Comparison of ENCODE assay signal across 8 mouse cellular contexts in the genomic region with DNA sequence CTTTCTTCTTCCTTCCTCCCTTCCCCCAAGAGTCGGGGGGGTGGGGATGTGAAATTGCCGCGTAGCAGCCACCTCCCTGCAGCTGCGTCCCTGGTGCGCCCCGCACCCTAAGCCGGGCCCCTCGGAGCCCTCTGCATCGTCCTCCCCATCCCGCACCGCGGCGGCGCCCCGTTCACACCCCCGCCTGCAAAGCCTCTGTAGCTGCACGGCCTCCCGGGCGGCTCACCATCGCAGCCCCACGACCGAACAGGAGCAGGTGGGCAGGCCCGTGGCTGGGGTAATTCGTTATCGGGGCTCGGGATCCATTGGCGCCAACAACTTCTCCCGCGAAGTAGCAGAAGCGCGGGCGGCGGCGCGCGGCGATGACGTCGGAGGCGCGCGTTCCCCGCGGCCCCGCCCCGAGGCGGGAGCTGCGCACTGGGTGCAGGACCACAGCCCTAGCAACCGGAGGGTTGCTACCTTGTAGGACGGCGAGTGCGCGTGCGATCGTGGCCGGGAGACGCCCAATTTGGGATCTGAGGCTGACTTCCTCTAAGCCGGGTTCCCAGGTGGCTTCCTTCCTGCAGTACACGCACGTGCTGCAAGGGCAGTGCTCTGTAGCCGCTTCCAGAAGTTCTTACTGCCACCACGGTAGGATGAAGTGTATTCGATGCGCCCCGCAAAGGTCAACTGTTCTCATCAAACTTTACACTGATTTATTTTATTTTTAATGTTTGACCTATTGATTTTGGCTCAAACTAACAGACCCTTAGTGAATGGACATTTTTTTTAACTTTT. TPM values are rescaled to one million over a fixed set of nuclear protein-coding genes. Genes with fewer than 3 reads are reported as not detected.
DNase-seq lines count a peak whose midpoint lies in the region; ATAC-seq lines count a peak whose summit lies in the region.

TSS of gene Rfc1 (minus strand) at position 373 of the 777 bp plus-strand sequence.

- intact Hi-C loops in gastrocnemius, postnatal 14 days (cut with DNase I; ENCODE audit: low total_unique reads) = no loop called here
- intact Hi-C loops in left cerebral cortex, postnatal 10 days (cut with DNase I) = loop anchor here (2.0 kb wide), 1 partner anchor 55 kb away; the partner anchor contains the start of genes Lias and Rpl9

- ATAC-seq in inflammation-experienced regulatory T-cells, adult 6 months = peak; percentile 95
- peak; percentile 95 for ATAC-seq in megakaryocyte-erythroid progenitor cell, adult 5-6 weeks (replicated peaks; ENCODE audit: low FRiP score, low TSS enrichment, poor library complexity, severe bottlenecking)

- DNase-seq in adrenal gland, adult (ENCODE audit: inconsistent age in 2 of 2, low spot score in 1 of 2) = peak; percentile 91 to 96
- DNase-seq in embryo, embryonic 10.5 days (ENCODE audit: low spot score) = peak; percentile 94
- peak; percentile 81 for DNase-seq in gastrocnemius, postnatal 14 days
- DNase-seq in left cerebral cortex, postnatal 10 days (ENCODE audit: extremely low spot score in 1 of 2, low spot score in 2 of 2) = peak; percentile 84 to 92
- peak; percentile 91 for DNase-seq in right cerebral cortex, postnatal 25 days
- DNase-seq in urinary bladder, postnatal 4 days (ENCODE audit: low spot score in 2 of 2) = peak; percentile 80 to 84

RNA-seq across cellular contexts. Expression of gene Rfc1, which starts in this region (rescaled TPM):
- total RNA-seq in gastrocnemius, postnatal 14 days (2021) = 10 to 100 TPM; 15.7 to 17.4 TPM
- 10 to 100 TPM; 77.3 to 88.0 (median 80.4) TPM for polyA plus RNA-seq in inflammation-experienced regulatory T-cells, adult 6 months (2017; shearing (Covaris generic))
- total RNA-seq in left cerebral cortex, postnatal 10 days (2021) = 10 to 100 TPM; 20.7 to 22.4 TPM
- 67.0 and 94.1 TPM in 2 replicates for total RNA-seq in megakaryocyte-erythroid progenitor cell, adult 5-6 weeks (2014; fragmentation: Nextera tagmentation)
- 105 and 140 TPM in 2 replicates for total RNA-seq in megakaryocyte-erythroid progenitor cell, adult 5-6 weeks (2017)

Comparison
In these comparisons a context has a peak if more than half of its experiments do, and no peak if none do; other contexts are left out.
1. Peak in every context shown above with its lines: DNase-seq and ATAC-seq.